Mouse (Mus musculus): ENCODE measurements at regions not wholly inside any gene's neighbourhood (a gene's known extent, or its start where the extent isn't known, plus 50 kb on each side); places are given as distances from the start of the nearest gene placed in this dataset.

DNA sequence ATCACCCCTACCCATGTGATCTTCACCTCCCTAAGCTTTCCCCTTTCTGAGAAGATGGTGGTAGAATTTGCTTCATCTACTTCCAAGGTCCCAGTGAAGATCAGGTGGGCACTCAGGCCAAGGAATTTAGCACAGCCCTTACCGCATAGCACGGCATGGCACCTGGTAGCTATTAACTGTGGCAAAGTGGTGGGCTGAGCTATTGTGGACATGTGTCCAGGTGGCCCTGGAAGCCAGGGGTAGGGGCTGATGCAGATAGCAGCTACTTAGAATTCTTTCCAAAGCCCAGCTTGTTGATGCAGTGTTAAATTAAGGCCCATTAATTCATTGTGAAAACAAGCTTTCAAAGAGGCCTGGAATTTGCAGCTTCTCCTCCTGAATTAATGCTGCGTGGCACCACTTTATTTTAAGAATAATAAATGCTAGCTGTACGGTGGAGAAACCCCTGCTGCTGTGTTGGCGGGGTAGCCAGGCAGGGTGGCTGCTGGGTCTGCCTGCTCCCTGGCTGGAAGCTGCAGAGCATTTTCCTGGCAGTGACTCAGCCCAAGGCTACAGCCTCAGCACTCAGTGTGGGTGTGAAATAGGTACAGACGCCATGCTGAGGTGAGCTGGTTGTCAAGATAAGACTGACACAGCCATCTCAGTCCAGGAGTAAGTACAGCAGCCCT lies 208.4 kb upstream of the Wscd1 start:
- H3K4me3 ChIP-seq (ENCODE audit: insufficient read depth, low read length): no peak overlapping the region
- peaks cover 2% of the 10 kb centered on the region for H3K4me1 ChIP-seq (ENCODE audit: control insufficient read depth, insufficient read depth, low read length)
- H3K27ac ChIP-seq (ENCODE audit: insufficient read depth, low read length): no peak overlapping the region
- no peak for TF ChIP-seq CTCF (IDR thresholded peaks at IDR 0.05; ENCODE audit: extremely low read depth, insufficient read depth, low read length)
- no peak for TF ChIP-seq POLR2A (IDR thresholded peaks at IDR 0.05; ENCODE audit: extremely low read depth, insufficient read depth, low read length)

DNA sequence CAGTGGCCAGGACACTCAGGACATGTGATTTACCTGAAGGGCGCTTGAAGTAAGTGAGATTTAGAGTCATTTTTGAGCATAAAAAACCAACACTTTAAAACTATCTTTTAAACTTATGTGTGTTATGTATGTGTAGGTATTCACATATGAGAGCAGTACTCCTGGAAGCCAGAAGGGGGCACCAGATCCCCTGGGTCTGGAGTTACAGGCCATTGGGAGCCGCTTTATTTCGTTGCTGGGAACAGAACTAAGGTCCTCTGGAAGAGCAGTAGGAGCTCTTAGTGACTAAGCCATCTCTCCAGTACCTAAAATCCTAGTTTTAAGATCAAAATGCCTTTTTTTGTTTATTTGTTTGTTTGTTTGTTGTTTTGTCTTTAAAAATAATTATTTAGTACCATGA lies 192.3 kb upstream of the Wscd1 start:
- no peak overlapping the region for H3K27ac ChIP-seq (ENCODE audit: insufficient read depth, low read length)
- TF ChIP-seq CTCF (IDR thresholded peaks at IDR 0.05; ENCODE audit: extremely low read depth, insufficient read depth, low read length) (no peak), POLR2A (IDR thresholded peaks at IDR 0.05; ENCODE audit: extremely low read depth, insufficient read depth, low read length) (no peak)
- no peak overlapping the region for H3K4me3 ChIP-seq (ENCODE audit: insufficient read depth, low read length)
- no peaks in the 10 kb centered on the region for H3K4me1 ChIP-seq (ENCODE audit: control insufficient read depth, insufficient read depth, low read length)

DNA sequence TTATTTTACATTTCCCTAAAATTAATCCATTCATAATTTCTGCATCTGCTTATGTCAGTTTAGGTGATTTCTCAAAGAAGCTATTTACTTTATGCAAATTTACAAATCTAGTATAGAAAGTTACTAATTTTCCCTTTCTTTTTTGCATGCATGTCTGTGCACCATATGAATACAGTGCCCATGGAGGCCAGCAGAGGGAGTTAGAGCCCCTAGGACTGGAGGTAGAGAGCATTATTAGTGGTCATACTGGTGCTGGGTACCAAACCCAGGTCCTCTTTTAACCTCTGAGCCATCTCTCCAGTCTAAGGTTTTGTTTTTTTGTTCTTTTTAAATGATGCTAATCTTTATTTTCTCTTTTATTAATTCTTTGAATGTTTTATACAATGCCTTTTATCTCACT lies 184.9 kb upstream of the Wscd1 start:
- Histone ChIP-seq H3K27ac (ENCODE audit: insufficient read depth, low read length) (no peak overlapping the region), H3K4me1 (ENCODE audit: control insufficient read depth, insufficient read depth, low read length) (no peaks in the 10 kb centered on the region), H3K4me3 (ENCODE audit: insufficient read depth, low read length) (no peak overlapping the region)
- TF ChIP-seq CTCF (IDR thresholded peaks at IDR 0.05; ENCODE audit: extremely low read depth, insufficient read depth, low read length): no peak
- no peak for TF ChIP-seq POLR2A (IDR thresholded peaks at IDR 0.05; ENCODE audit: extremely low read depth, insufficient read depth, low read length)

DNA sequence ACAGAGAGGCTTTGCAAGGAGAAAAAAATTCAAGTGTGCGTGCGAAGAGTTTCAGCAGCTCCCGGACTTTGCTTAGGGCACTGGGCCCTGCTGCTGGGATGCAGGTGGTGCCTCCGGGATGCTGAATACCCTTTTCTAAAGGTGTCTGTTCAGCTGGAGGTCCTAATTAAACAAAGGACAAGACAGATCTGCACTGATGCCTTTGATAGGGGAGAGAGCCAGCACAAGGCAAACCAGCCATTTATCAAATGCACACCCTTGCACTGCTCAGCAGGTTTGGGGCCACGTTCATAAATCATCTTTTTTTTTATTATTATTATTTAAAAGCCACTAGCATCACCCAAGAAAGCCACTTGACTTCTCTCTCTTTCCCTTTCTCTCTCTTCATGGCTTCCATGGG lies 172.9 kb upstream of the Wscd1 start:
- TF ChIP-seq CTCF (IDR thresholded peaks at IDR 0.05; ENCODE audit: extremely low read depth, insufficient read depth, low read length) (no peak), POLR2A (IDR thresholded peaks at IDR 0.05; ENCODE audit: extremely low read depth, insufficient read depth, low read length) (no peak)
- Histone ChIP-seq H3K27ac (ENCODE audit: insufficient read depth, low read length) (no peak overlapping the region), H3K4me3 (ENCODE audit: insufficient read depth, low read length) (no peak overlapping the region), H3K4me1 (ENCODE audit: control insufficient read depth, insufficient read depth, low read length) (no peaks in the 10 kb centered on the region)

DNA sequence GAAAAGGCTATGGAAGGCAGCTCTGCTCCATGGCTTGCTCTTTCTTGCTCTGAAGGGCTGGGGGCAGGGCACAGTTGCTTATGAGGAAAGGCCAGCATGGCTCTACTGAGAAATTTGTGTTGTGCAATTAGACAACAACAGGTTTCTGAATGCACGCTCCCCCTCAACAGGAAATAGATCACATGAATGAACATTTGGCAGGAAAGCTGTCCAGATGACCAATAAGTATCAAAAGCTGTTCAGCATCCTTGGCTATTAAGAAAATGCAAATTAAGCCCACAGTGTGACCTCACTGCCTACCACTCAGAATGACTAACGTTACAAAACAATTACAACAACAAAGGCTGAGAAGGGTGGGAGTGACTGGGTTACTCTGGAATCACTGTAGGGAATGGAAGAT lies 167.9 kb upstream of the Wscd1 start:
- Histone ChIP-seq H3K4me3 (ENCODE audit: insufficient read depth, low read length) (no peak overlapping the region), H3K27ac (ENCODE audit: insufficient read depth, low read length) (no peak overlapping the region)
- TF ChIP-seq CTCF (IDR thresholded peaks at IDR 0.05; ENCODE audit: extremely low read depth, insufficient read depth, low read length): no peak
- no peak for TF ChIP-seq POLR2A (IDR thresholded peaks at IDR 0.05; ENCODE audit: extremely low read depth, insufficient read depth, low read length)

DNA sequence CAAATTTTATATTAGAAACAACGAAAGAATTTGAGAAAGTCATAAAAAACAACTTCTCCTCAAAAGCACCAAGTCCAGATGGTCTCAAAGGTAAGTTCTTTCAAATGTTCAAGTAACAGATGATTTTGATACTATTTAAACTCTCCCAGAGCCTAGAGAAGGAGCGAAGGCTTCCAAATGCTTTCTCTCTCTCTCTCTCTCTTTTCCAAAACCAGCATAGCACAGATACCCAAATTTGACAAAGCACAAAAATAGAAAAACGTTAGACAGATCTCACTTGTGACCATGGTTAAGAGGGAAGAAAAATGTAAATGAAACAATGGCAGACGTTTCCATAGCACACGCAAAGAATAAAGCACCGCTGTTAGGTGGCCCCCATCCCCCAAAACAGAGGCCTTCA lies 158.7 kb upstream of the Wscd1 start:
- H3K4me1 ChIP-seq (ENCODE audit: control insufficient read depth, insufficient read depth, low read length): peaks cover 2% of the 10 kb centered on the region; the same call in 1 of the 2 replicates
- H3K27ac ChIP-seq (ENCODE audit: insufficient read depth, low read length): 0 out of 2 replicates have a peak overlapping the region, but pooled peaks have one; percentile 72
- TF ChIP-seq CTCF (IDR thresholded peaks at IDR 0.05; ENCODE audit: extremely low read depth, insufficient read depth, low read length): no peak
- TF ChIP-seq POLR2A (IDR thresholded peaks at IDR 0.05; ENCODE audit: extremely low read depth, insufficient read depth, low read length): no peak

More for the DNA sequence above, 167.9 kb upstream of the Wscd1 start:
- no peaks in the 10 kb centered on the region for H3K4me1 ChIP-seq (ENCODE audit: control insufficient read depth, insufficient read depth, low read length)

DNA sequence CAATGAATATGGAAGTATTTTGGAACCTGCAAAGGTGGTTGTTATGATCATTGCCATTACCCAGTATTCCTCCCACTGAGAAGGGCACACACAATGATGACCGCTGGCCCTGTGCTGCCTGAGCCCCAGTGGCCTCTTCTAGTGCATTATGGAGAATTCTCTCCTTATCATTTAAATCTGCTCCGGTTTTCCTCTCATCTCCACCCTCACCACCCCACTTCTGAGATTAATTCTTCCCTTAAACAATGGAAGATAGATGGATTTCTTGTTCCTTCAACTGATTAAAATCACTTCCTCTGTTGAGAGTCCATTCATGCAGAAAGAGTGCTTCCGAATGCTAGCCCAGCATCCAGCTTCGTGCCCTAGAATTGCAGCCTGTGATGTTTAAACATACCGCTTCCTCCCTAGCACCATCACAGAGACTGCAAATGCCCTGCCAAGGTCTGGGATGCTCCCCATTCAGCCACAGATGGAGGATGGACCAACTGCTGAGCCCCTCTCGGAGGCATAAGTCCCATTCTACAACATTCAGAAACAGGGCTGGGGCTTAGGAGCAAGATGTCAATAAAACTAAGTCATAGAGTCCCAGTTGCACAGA lies 155.4 kb upstream of the Wscd1 start:
- no peak overlapping the region for H3K27ac ChIP-seq (ENCODE audit: insufficient read depth, low read length)
- no peak overlapping the region for H3K4me3 ChIP-seq (ENCODE audit: insufficient read depth, low read length)
- peaks cover 2% of the 10 kb centered on the region; the same call in 1 of the 2 replicates for H3K4me1 ChIP-seq (ENCODE audit: control insufficient read depth, insufficient read depth, low read length)
- TF ChIP-seq POLR2A (IDR thresholded peaks at IDR 0.05; ENCODE audit: extremely low read depth, insufficient read depth, low read length) (no peak), CTCF (IDR thresholded peaks at IDR 0.05; ENCODE audit: extremely low read depth, insufficient read depth, low read length) (no peak)

More for the DNA sequence above, 158.7 kb upstream of the Wscd1 start:
- no peak overlapping the region for H3K4me3 ChIP-seq (ENCODE audit: insufficient read depth, low read length)

DNA sequence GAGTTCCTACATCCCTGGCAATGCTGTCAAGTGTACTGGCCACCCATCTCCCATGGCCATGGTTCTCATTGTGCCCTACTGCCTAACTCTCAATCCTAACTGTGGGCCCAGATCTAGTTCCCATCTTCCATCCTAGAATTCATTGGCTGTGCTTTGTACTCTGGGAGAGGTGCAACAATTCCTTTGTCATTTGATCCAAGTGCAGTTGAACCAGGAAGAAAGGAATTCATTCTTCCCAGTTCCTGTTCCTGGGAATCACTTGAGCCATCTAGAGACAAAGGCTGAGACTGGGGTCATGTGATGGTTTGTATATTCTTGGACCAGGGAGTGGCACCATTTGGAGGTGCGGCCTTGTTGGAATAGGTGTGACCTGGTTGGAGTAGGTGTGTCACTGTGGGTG lies 152.0 kb upstream of the Wscd1 start:
- TF ChIP-seq POLR2A (IDR thresholded peaks at IDR 0.05; ENCODE audit: extremely low read depth, insufficient read depth, low read length): no peak
- Histone ChIP-seq H3K4me3 (ENCODE audit: insufficient read depth, low read length) (no peak overlapping the region), H3K4me1 (ENCODE audit: control insufficient read depth, insufficient read depth, low read length) (no peaks in the 10 kb centered on the region), H3K27ac (ENCODE audit: insufficient read depth, low read length) (no peak overlapping the region)

DNA sequence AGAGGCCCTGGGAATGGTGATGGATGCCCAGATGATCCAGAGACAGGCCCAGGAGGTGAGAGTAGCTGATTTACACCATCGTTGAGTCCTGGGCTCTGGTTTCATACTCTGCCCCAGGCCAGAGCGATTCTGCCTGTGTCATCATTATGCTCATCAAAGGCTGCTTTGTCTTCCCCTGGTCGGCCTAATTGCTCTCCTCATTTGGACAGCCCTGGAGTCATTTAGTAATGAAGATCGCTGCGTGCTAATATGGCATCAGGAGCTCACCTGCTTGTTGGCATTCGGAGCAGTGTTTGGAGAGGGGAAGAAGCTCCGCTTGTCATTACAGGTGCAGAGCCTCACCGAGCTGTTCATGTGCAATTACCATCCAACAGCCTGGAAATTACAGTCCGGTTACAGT lies 138.9 kb upstream of the Wscd1 start:
- no peak overlapping the region for H3K27ac ChIP-seq (ENCODE audit: insufficient read depth, low read length)
- no peaks in the 10 kb centered on the region for H3K4me1 ChIP-seq (ENCODE audit: control insufficient read depth, insufficient read depth, low read length)
- H3K4me3 ChIP-seq (ENCODE audit: insufficient read depth, low read length): no peak overlapping the region
- TF ChIP-seq POLR2A (IDR thresholded peaks at IDR 0.05; ENCODE audit: extremely low read depth, insufficient read depth, low read length) (no peak), CTCF (IDR thresholded peaks at IDR 0.05; ENCODE audit: extremely low read depth, insufficient read depth, low read length) (no peak)

DNA sequence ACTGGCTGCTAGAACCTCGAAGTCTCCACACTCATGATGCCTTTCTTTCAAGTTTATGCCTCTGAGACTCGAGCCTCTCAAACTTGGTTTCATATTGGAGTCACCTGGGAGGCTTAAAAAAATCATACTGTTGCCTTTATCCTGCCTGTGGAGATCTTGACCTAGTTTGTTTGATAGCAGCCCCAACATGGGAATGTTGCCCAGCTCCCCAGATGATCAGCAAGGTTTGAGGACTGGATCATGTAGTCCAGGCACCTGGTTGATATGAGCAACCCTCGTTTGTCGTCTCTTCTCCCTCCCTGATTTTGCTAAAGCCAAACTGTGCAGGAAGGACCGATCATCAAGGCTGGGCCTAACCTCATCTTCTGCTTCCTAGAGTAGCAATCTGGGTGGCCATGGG lies 134.2 kb upstream of the Wscd1 start:
- TF ChIP-seq CTCF (IDR thresholded peaks at IDR 0.05; ENCODE audit: extremely low read depth, insufficient read depth, low read length) (no peak), POLR2A (IDR thresholded peaks at IDR 0.05; ENCODE audit: extremely low read depth, insufficient read depth, low read length) (no peak)
- Histone ChIP-seq H3K27ac (ENCODE audit: insufficient read depth, low read length) (no peak overlapping the region), H3K4me3 (ENCODE audit: insufficient read depth, low read length) (no peak overlapping the region), H3K4me1 (ENCODE audit: control insufficient read depth, insufficient read depth, low read length) (no peaks in the 10 kb centered on the region)
